Mouse (Mus musculus): Measurements from ENCODE around the gene Tnk1.

The Tnk1 gene

GRCm38 (mm10) chr11:69801379-69801977 is 57.1 kb downstream of the Tnk1 start, which contains the start of gene Fgf11:
TSS of gene Fgf11 (minus strand) at chr11:69801857.
- DNase-seq = peak; percentile 26 to 33

Data from B cell, adult 2 months (primary cell).